Mouse (Mus musculus) stomach, postnatal 0 days (tissue): ENCODE measurements at regions not wholly inside any gene's neighbourhood (a gene's known extent, or its start where the extent isn't known, plus 50 kb on each side); places are given as distances from the start of the nearest gene placed in this dataset.

Source experiments
- CTCF ChIP-seq: IDR thresholded peaks from 2 replicates; pipeline ENCODE4 v1.5.1; 2016; ENCODE audit warnings: antibody characterized with exemption, low read depth, mild to moderate bottlenecking, moderate library complexity
- EP300 ChIP-seq: optimal IDR thresholded peaks from 2 replicates; pipeline ENCODE3; 2016; ENCODE audit warnings: antibody characterized with exemption

DNA sequence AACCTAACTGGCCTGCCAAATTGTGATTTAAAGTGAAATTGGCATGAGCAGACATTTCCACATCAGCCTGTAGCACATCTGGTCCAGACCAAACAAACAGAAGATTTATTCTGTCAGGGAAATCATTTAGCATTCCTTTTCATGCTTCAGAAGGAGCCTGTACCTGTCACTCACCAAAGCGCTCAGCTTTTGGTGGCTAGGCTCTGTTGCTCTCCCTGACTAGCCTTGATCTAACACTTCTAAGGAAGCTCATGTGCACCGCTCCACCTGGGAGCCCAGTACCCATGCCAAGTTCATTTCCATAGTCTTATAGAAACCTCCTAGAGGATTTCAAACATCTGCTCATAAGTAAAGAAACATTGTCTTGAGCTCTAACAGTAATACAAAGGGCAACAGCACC is 253.8 kb upstream of the Tfap2d start:
- TF ChIP-seq CTCF (no peak), EP300 (no peak)
